Mouse (Mus musculus) Muller cell, postnatal 12 days (primary cell): ENCODE data around the gene Jak3.

Experiments
- DNase-seq: peaks from one replicate; pipeline ENCODE4 v3.0.0-alpha.2; 2015; ENCODE audit errors: inconsistent ontology term

Jak3 gene

GRCm38 (mm10) chr8:71665331-71666130 lies 10.6 kb upstream of the Jak3 start:
- DNase-seq: peak; percentile 84

- no peak for DNase-seq
These were observed 9.2 kb upstream of the Jak3 start for GRCm38 (mm10) chr8:71666855-71667254.

- no peak for DNase-seq
These were observed 8.8 kb upstream of the Jak3 start for GRCm38 (mm10) chr8:71667256-71667655.

- peak; percentile 41 for DNase-seq
These were observed 7.7 kb upstream of the Jak3 start for GRCm38 (mm10) chr8:71668220-71668975.

GRCm38 (mm10) chr8:71670198-71670597 lies 5.9 kb upstream of the Jak3 start:
- no peak for DNase-seq

GRCm38 (mm10) chr8:71670621-71671548 lies 5.2 kb upstream of the Jak3 start:
- peak; percentile 86 for DNase-seq

- peak; percentile 88 for DNase-seq
These were observed 4.5 kb upstream of the Jak3 start, which contains the start of gene Unc13a for GRCm38 (mm10) chr8:71671549-71671965. TSS of gene Unc13a (minus strand) at chr8:71671757.

GRCm38 (mm10) chr8:71672168-71672735 lies 3.8 kb upstream of the Jak3 start:
- DNase-seq: no peak

GRCm38 (mm10) chr8:71674071-71674470 lies 2.0 kb upstream of the Jak3 start:
- DNase-seq: no peak

- DNase-seq: no peak
These were observed 558 bp upstream of the Jak3 start for GRCm38 (mm10) chr8:71675456-71676019.

- DNase-seq: no peak
These were observed 707 bp downstream of the Jak3 start for GRCm38 (mm10) chr8:71676803-71677202.

- DNase-seq: no peak
These were observed 1.5 kb downstream of the Jak3 start for GRCm38 (mm10) chr8:71677555-71677954.

GRCm38 (mm10) chr8:71678216-71678615 lies 2.1 kb downstream of the Jak3 start:
- DNase-seq: no peak

GRCm38 (mm10) chr8:71679116-71679515 lies 3.0 kb downstream of the Jak3 start:
- DNase-seq: no peak

GRCm38 (mm10) chr8:71679550-71680168 lies 3.6 kb downstream of the Jak3 start:
- peak; percentile 62 for DNase-seq

GRCm38 (mm10) chr8:71680471-71680870 lies 4.4 kb downstream of the Jak3 start:
- DNase-seq: no peak

- DNase-seq: peak; percentile 80
These were observed 5.3 kb downstream of the Jak3 start for GRCm38 (mm10) chr8:71681369-71681915.

- no peak for DNase-seq
These were observed 6.7 kb downstream of the Jak3 start for GRCm38 (mm10) chr8:71682832-71683231.

- no peak for DNase-seq
These were observed 8.6 kb downstream of the Jak3 start for GRCm38 (mm10) chr8:71684701-71685100.

- no peak for DNase-seq
These were observed 9.5 kb downstream of the Jak3 start for GRCm38 (mm10) chr8:71685573-71685972.
